Mouse (Mus musculus): Measurements from ENCODE around the gene Kdr.
A peak's percentile ranks its signal among the peaks of the same experiment; 100 is the strongest.
"Not testable (repeated sequence)": the region's sequence is repeated elsewhere in the genome, so short reads cannot be mapped to it uniquely, and the experiment has no call there.

The Kdr gene

GRCm38 (mm10) chr5:75961741-75962469, 16.4 kb downstream of the Kdr start:
- DNase-seq (ENCODE audit: low spot score in 2 of 2): peak; percentile 56 to 78

DNA sequence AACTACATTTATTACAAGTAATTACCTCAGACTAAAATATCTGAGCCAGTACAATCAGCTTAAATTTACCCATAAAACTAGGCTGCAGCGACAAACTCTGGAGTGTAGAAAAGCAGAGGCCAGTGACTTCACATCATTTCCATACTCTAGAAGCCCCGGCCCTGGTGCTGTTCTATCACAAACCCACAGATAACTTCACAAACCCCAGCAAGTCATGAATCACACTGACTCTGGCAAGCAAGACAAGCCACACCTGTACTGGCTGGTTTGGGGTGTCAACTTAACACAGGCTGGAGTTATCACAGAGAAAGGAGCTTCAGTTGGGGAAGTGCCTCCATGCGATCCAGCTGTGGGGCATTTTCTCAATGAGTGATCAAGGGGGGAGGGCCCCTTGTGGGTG, 18.4 kb downstream of the Kdr start:
- DNase-seq (ENCODE audit: low spot score in 2 of 2): no peak

DNA sequence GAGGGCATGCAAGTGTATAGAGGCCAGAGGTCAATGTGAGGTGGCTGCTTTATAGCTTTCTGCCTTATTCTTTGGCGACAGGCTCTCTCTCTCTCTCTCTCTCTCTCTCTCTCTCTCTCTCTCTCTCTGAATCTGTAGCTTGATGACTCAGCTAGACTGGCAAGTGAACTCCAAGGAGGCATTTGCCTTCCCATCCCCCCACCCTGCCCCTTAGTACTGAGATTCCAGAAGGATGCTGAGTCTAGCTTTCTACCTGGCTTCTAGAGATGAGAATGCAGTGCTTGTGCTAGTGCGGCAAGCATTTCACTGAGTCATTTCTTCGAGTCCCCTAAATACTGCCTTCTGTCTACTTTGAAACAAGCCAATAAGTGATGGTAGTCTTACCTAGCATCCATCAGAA, 21.7 kb downstream of the Kdr start:
- no peak for DNase-seq (ENCODE audit: low spot score in 2 of 2)

DNA sequence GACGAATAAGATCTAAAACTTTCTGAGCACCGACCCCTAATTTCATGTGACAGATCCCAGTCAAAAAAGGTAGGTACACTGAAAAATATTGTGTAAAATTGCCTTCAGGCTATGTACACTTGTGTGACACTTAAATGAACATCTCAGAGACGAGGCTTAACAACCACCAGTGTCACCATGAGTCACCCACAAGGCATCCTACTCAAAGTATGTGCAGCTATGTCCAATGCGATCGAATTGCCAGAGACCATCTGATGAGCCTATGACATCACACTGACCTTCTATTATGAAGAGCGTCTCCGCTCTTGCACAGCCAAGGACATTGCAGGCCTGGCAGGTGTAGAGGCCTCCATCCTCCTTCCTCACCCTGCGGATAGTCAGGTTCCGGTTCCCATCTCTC, 22.4 kb downstream of the Kdr start:
- no peak for DNase-seq (ENCODE audit: low spot score in 2 of 2)

- no peak for DNase-seq (ENCODE audit: low spot score in 2 of 2)
Measured at GRCm38 (mm10) chr5:75954778-75955330, 23.4 kb downstream of the Kdr start.

- DNase-seq (ENCODE audit: low spot score in 2 of 2): no peak
Measured at GRCm38 (mm10) chr5:75954218-75954617, 24.0 kb downstream of the Kdr start.

DNA sequence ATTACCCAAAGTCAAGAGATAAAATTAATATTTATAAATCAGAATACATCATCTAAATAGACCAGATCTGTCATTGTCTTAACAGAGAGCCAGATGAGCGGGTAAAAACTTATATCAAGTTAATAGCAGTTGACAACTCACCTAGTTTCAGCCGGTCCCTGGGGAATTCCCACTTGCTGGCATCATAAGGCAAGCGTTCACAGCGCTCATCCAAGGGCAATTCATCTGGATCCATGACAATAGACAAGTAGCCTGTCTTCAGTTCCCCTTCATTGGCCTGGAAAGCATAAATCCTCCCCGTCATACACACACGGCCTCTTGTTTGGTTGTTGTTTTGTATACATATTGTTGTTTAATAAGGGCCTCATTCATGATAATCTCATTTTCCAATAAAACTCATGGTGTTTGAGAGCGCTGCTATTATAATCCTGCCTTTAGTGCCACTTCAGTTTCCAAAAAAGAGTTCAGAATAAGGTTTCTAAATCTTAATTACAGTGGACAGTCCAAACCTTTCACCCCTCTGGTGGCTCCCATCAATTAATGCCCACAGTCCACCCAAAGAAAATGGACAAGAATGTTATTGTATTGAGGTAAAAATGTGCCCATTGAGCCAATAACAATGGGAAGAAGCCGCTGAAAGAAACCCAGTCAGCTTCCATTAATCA, 26.0 kb downstream of the Kdr start:
- DNase-seq (ENCODE audit: low spot score in 2 of 2): no peak

DNA sequence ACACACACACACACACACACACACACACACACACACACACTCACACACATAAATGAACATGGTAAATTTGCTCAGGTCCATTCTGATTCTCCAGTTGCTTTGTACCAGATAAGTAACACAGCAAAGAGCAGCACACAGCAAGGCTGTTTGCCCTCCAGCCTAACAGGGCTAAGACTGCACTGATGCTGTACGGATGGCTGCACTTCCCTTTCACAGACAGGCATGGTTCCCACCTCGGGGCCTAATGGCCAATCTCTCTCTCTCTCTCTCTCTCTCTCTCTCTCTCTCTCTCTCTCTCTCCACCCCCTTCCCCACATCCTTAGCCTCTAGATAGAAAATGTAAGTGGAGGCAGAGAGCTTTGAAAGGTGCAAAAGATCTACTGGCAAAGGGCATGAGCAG, 27.4 kb downstream of the Kdr start:
- DNase-seq (ENCODE audit: low spot score in 2 of 2): no peak

- DNase-seq (ENCODE audit: low spot score in 2 of 2): peak in 1 of 2 experiments; percentile 21
Measured at GRCm38 (mm10) chr5:75945394-75945793, 32.9 kb downstream of the Kdr start.

GRCm38 (mm10) chr5:75943301-75943700, 35.0 kb downstream of the Kdr start:
- no peak for DNase-seq (ENCODE audit: low spot score in 2 of 2)

- DNase-seq (ENCODE audit: low spot score in 2 of 2): no peak
Measured at GRCm38 (mm10) chr5:75941775-75942580, 36.3 kb downstream of the Kdr start.

- DNase-seq (ENCODE audit: low spot score in 2 of 2): no peak
Measured at GRCm38 (mm10) chr5:75939144-75939732, 39.0 kb downstream of the Kdr start.

DNA sequence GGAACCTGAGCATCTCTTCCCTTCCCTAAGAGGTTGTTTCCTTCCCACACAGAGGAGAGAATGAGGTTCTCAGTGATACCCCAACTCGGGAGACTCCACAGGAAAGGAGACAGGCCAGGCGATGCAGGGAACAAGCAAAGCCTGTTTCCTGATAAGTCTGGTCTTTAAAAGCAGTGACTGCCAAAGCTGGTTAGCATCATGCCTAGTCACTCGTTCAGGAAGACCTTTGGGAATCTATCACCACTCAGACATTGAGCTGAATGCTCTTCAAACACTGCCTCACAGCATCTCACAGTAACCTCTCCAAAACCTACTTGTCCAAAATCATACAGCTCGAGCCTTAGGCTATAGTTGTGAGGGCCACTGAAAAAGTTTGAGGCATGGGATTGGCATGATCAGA, 40.2 kb downstream of the Kdr start:
- no peak for DNase-seq (ENCODE audit: low spot score in 2 of 2)

DNA sequence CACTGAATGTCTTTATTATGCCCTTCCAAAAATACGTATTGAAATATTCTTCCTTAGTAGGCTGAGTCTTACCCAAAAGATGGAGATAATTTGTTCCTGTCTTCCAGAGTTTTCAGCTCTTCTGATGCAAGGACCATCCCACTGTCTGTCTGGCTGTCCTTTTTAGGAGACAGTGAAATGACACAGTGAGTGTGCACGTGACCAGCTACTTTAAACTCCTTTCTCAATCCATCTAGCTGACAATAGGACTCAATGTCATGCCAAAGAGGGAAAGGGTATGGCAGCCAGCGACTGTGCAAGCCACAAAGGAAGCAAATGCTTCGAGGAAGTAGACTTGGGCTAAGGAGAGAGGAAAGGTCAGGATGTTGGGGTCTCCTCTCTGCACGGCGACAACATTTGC, 42.0 kb downstream of the Kdr start:
- DNase-seq (ENCODE audit: low spot score in 2 of 2): no peak

DNA sequence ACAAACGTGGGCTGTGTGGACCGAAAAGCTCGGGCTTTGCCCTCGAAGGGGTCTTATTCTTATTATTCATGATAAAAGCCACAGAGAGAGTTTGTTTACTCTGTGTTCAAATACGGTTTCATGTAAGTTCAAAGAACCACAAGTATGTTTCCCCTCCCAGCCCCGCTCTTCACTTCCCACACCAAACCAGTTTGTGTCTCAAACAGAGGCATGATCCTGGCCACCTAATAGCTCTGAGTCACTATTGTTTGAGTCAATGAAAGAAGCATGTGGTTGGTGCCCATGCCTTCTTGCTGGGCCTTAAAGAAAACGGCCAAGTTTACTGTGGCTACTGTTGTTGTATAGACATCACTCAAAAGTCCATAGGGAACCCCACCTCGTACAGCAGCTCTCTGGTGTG, 43.0 kb downstream of the Kdr start:
- DNase-seq (ENCODE audit: low spot score in 2 of 2): no peak

DNA sequence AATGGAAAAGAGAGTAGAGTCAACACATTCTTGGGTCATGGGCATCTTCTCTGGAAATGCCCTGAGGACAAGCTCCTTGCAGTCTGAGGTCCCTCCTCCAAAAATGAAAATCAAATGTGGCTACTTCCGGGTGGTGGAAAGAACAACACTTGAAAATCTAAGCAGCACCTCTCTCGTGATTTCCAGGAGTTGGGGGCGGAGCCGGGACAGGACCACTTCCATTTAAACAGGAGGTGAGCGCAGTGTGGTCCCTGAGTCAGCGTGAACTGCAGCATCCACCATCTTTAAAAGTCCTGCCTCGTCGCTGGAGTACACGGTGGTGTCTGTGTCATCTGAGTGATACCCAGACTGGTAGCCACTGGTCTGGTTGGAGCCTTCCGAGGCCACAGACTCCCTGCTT, 44.1 kb downstream of the Kdr start:
- no peak for DNase-seq (ENCODE audit: low spot score in 2 of 2)

DNA sequence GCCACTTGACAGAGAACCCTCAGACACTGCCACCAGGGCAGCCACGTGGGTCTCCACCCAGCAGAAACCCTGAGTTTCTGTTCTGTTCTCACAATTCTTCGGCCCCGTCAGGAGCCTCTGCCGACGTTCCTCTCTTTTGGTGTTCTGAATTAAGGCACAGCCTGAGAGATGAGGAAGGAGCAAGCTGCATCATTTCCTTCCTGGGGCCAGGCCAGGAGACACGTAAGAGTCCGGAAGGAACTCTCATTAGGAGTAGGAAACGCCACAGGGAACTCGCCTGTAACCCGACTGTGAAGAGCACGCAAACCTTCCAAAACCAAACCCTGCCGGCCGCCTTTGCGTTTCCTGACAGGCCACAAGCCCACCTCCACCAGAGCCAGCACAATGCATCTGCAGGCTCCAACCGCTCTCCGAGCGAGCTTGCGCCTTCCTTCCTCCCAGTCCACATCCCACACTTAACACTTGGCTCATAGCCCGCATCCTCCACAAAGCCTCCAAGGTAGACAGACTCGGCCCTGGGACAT, 44.7 kb downstream of the Kdr start:
- DNase-seq (ENCODE audit: low spot score in 2 of 2): peak; percentile 92 to 94

GRCm38 (mm10) chr5:75931458-75931857, 46.8 kb downstream of the Kdr start:
- DNase-seq (ENCODE audit: low spot score in 2 of 2): not testable (repeated sequence)

GRCm38 (mm10) chr5:75929960-75930359, 48.3 kb downstream of the Kdr start:
- DNase-seq (ENCODE audit: low spot score in 2 of 2): no peak

DNA sequence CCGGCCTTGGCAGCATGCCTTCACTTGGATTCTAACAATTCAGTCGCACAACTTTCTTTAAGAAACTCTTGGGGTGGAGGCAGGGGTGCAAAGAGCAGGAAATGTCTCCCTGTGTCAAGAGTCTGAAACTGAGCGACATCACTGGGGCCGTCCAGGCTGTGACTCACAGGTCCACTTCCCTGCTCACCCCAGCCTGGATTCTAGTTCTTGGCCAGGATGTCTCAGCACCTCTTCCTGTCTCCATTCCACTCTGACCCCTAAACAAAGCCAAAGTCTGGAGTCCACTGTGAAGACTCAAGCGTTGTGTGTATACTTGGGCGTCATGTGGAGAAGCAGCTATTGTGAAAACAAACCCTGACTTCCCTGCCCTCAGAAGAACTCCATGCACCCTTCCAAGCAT, 55.6 kb downstream of the Kdr start:
- DNase-seq (ENCODE audit: low spot score in 2 of 2): peak; percentile 49 to 73

- DNase-seq (ENCODE audit: low spot score in 2 of 2): no peak
Measured at GRCm38 (mm10) chr5:75921730-75922387, 56.4 kb downstream of the Kdr start.

Measured in heart, adult 9 months (tissue).